Mouse (Mus musculus) limb, embryonic 14.5 days (tissue): ENCODE results near the gene Tsks. TPM values are rescaled to one million over a fixed set of nuclear protein-coding genes. Genes with fewer than 3 reads are reported as not detected.

ENCODE experiments used
- ATAC-seq: fragments of 200-750 bp; cut with Nextera tagmentation; 2 replicates; pipeline ENCODE4 v1.8.0; 2017; ENCODE audit warnings: low read depth, moderate number of reproducible peaks, moderate TSS enrichment; ENCODE audit not compliant: low FRiP score
- DNase-seq: peaks from one replicate; pipeline ENCODE4 v3.0.0-alpha.2; 2015; ENCODE audit warnings: low spot score
- H3K27ac ChIP-seq: fragments of 300-500 bp; sonication (generic); replicated peaks from 2 replicates; pipeline ENCODE4 v1.5.1; 2014; ENCODE audit warnings: low read depth, mild to moderate bottlenecking, low read length, moderate library complexity, mixed read lengths
- H3K27me3 ChIP-seq: fragments of 300-500 bp; sonication (generic); 2 replicates; pipeline ENCODE4 v1.6.1; 2014; ENCODE audit warnings: low read length, mixed read lengths; ENCODE audit not compliant: control insufficient read depth, insufficient read depth
- H3K36me3 ChIP-seq: fragments of 300-500 bp; sonication (generic); 2 replicates; pipeline ENCODE4 v1.6.1; 2014; ENCODE audit warnings: mild to moderate bottlenecking, low read length, moderate library complexity, mixed read lengths; ENCODE audit not compliant: control insufficient read depth, insufficient read depth
- H3K4me1 ChIP-seq: fragments of 300-500 bp; sonication (generic); 2 replicates; pipeline ENCODE4 v1.6.1; 2014; ENCODE audit warnings: antibody characterized with exemption, low read length, mixed read lengths; ENCODE audit not compliant: control insufficient read depth, insufficient read depth
- H3K4me2 ChIP-seq: fragments of 300-500 bp; sonication (generic); replicated peaks from 2 replicates; pipeline ENCODE4 v1.6.1; 2014; ENCODE audit warnings: low read depth, mild to moderate bottlenecking, low read length, moderate library complexity; ENCODE audit not compliant: severe bottlenecking
- H3K4me3 ChIP-seq: fragments of 300-500 bp; sonication (generic); replicated peaks from 2 replicates; pipeline ENCODE4 v1.5.1; 2014; ENCODE audit warnings: low read length
- H3K9ac ChIP-seq: fragments of 300-500 bp; sonication (generic); 2 replicates; pipeline ENCODE4 v1.6.1; 2014; ENCODE audit warnings: mild to moderate bottlenecking, low read depth, low read length, moderate library complexity; ENCODE audit not compliant: severe bottlenecking
- H3K9me3 ChIP-seq: fragments of 300-500 bp; sonication (generic); 2 replicates; pipeline ENCODE4 v1.6.1; 2016; ENCODE audit warnings: low read length; ENCODE audit not compliant: control insufficient read depth
- POLR2A ChIP-seq: fragments of 200-500 bp; IDR thresholded peaks from 2 replicates; pipeline ENCODE4 v1.8.0; 2012; ENCODE audit warnings: inconsistent platforms, mild to moderate bottlenecking, moderate library complexity, borderline replicate concordance; ENCODE audit not compliant: insufficient read depth, insufficient read length; ENCODE audit errors: extremely low read depth
- WGBS: fragments of 180-500 bp; shearing (Covaris S2); extraction: QIAGEN DNeasy Blood & Tissue Kit; methylation state at CpG from one replicate; pipeline ENCODE4 v1.1.7; 2014; 5-methylcytosine and 5-hydroxymethylcytosine counted together
- polyA plus RNA-seq, 2 experiments: library from polyadenylated mRNA; depleted of rRNA in 1 of 2; stranded (reverse) in 1 of 2; unstranded in 1 of 2; fragments of >200 nt; fragmentation: Nextera tagmentation in 1 of 2; extraction: Ambion mirVana in 1 of 2; gene quantifications; 2 replicates each; pipeline versions ENCODE4 v1.2.1 to v1.2.3; 2012 to 2014

The Tsks gene
- polyA plus RNA-seq, 2 experiments: 0.14 TPM; not detected in 1

- Histone ChIP-seq H3K27me3 (no peaks in the 10 kb centered on the region), H3K4me3 (no peak overlapping the region), H3K9ac (no peak overlapping the region), H3K4me1 (peaks cover 19% of the 10 kb centered on the region), H3K4me2 (no peak overlapping the region), H3K27ac (no peak overlapping the region), H3K36me3 (peaks cover 48% of the 10 kb centered on the region), H3K9me3 (no peaks in the 10 kb centered on the region)
- no peak for TF ChIP-seq POLR2A
- DNase-seq (no peak), ATAC-seq (no peak)
- WGBS: 35% methylated on average over 18 of the region's 19 CpGs
Observed at GRCm38 (mm10) chr7:44898607-44899006, 44.4 kb upstream of the Tsks start.

GRCm38 (mm10) chr7:44900632-44901031 lies 42.4 kb upstream of the Tsks start:
- no peaks in the 10 kb centered on the region for H3K9me3 ChIP-seq
- H3K4me1 ChIP-seq: peaks cover 14% of the 10 kb centered on the region
- WGBS: 85% methylated on average over 11 of the region's 11 CpGs
- H3K4me3 ChIP-seq: no peak overlapping the region
- peaks cover 69% of the 10 kb centered on the region for H3K36me3 ChIP-seq
- ATAC-seq (no peak), DNase-seq (no peak)
- TF ChIP-seq POLR2A: no peak
- no peak overlapping the region for H3K9ac ChIP-seq
- H3K4me2 ChIP-seq: no peak overlapping the region
- no peak overlapping the region for H3K27ac ChIP-seq
- no peaks in the 10 kb centered on the region for H3K27me3 ChIP-seq

GRCm38 (mm10) chr7:44901230-44901722 lies 41.7 kb upstream of the Tsks start:
- no peak for TF ChIP-seq POLR2A

GRCm38 (mm10) chr7:44905430-44905829 lies 37.6 kb upstream of the Tsks start:
- Histone ChIP-seq H3K27ac (no peak overlapping the region), H3K9me3 (no peaks in the 10 kb centered on the region), H3K4me2 (no peak overlapping the region), H3K27me3 (no peaks in the 10 kb centered on the region), H3K4me1 (peaks cover 5% of the 10 kb centered on the region), H3K9ac (no peak overlapping the region), H3K36me3 (peaks cover 97% of the 10 kb centered on the region), H3K4me3 (no peak overlapping the region)
- 91% methylated on average over 20 of the region's 20 CpGs for WGBS
- ATAC-seq (no peak), DNase-seq (no peak)
- TF ChIP-seq POLR2A: no peak

More at GRCm38 (mm10) chr7:44901230-44901722, 41.7 kb upstream of the Tsks start:
- 11% methylated on average over 20 of the region's 21 CpGs for WGBS
- no peaks in the 10 kb centered on the region for H3K9me3 ChIP-seq
- H3K27ac ChIP-seq: 0 out of 2 replicates have a peak overlapping the region, but pooled peaks have one; percentile 33
- DNase-seq (peak; percentile 75), ATAC-seq (peak; percentile 54; the same call in 1 of the 2 replicates)
- H3K36me3 ChIP-seq: peaks cover 75% of the 10 kb centered on the region
- peaks cover 14% of the 10 kb centered on the region for H3K4me1 ChIP-seq
- peak overlapping the region; percentile 21 for H3K4me3 ChIP-seq
- H3K9ac ChIP-seq: peak overlapping the region; percentile 41; the same call in 1 of the 2 replicates
- H3K4me2 ChIP-seq: peak overlapping the region; percentile 49
- no peaks in the 10 kb centered on the region for H3K27me3 ChIP-seq

- peaks cover 99% of the 10 kb centered on the region for H3K36me3 ChIP-seq
- 90% methylated on average over 15 of the region's 15 CpGs for WGBS
- TF ChIP-seq POLR2A: no peak
Observed at GRCm38 (mm10) chr7:44908706-44909476, 34.1 kb upstream of the Tsks start.

More at GRCm38 (mm10) chr7:44908706-44909476, 34.1 kb upstream of the Tsks start:
- no peak for DNase-seq
- Histone ChIP-seq H3K9me3 (no peaks in the 10 kb centered on the region), H3K27me3 (no peaks in the 10 kb centered on the region), H3K4me2 (no peak overlapping the region), H3K27ac (no peak overlapping the region), H3K4me3 (no peak overlapping the region), H3K9ac (no peak overlapping the region), H3K4me1 (no peaks in the 10 kb centered on the region)
- no peak for ATAC-seq
